Mouse (Mus musculus): ENCODE data around the gene H2-T22. TPM values are rescaled to one million over a fixed set of nuclear protein-coding genes. Genes with fewer than 3 reads are reported as not detected.
A peak's percentile ranks its signal among the peaks of the same experiment; 100 is the strongest.
"Not testable (repeated sequence)": the region's sequence is repeated elsewhere in the genome, so short reads cannot be mapped to it uniquely, and the experiment has no call there.

Gene H2-T22
- polyA plus RNA-seq, 1 experiment from 2014 or later, result 16.1 TPM

DNA sequence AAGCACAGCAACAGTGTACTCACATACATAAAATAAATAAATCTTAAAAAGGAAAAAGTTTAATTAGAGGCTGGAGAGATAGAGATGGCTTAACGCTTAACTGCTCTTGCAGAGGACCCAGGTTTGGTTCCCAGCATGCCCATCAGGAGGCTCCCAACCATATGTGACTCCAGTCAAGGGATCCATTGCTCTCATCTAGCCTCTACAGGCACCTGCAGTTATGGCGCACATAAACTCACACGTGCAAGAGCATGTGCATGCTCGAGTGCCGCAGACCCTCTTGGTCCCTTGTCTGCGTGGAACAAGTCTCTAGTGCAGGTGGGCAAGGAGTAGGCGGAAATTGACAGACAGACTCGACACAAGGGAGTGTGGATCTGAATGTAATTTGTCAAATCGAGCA, 20.4 kb downstream of the H2-T22 start:
- Histone ChIP-seq H3K9me3 (ENCODE audit: control insufficient read depth, low read length) (no peaks in the 10 kb centered on the region), H3K27ac (ENCODE audit: low read length) (no peak overlapping the region), H3K4me2 (ENCODE audit: low read depth, low read length) (no peak overlapping the region), H3K4me1 (ENCODE audit: control insufficient read depth, insufficient read depth, low read length) (peaks cover 9% of the 10 kb centered on the region), H3K4me3 (ENCODE audit: low read length) (no peak overlapping the region), H3K27me3 (replicated peaks; ENCODE audit: control insufficient read depth, insufficient read depth, low read length) (no peaks in the 10 kb centered on the region), H3K36me3 (ENCODE audit: control insufficient read depth, insufficient read depth, low read length) (no peaks in the 10 kb centered on the region), H3K9ac (ENCODE audit: low read depth, low read length) (no peak overlapping the region)
- ATAC-seq, result no peak
- WGBS, result 93% methylated on average over 9 of the region's 9 CpGs

DNA sequence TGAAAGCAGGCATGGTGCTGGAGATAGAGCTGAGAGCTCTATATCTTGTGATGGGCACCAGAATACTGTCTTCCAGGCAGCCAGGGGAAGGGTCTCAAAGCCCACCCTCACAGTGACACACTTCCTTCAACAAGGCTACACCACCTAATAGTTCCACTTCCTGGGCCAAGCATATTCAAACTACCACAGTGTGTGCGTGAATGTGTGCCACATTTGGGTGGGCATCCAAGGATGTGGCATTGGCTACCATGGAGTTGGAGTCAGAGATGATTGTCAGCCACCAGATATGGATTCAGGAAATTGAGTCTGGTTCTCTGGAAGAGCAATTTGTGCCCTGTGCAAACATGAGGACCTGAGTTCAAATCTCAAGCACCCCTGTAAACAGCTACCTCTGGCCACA, 21.2 kb downstream of the H2-T22 start:
- no peak for ATAC-seq
- no peak overlapping the region for H3K27ac ChIP-seq (ENCODE audit: low read length)
- no peak overlapping the region for H3K4me3 ChIP-seq (ENCODE audit: low read length)

DNA sequence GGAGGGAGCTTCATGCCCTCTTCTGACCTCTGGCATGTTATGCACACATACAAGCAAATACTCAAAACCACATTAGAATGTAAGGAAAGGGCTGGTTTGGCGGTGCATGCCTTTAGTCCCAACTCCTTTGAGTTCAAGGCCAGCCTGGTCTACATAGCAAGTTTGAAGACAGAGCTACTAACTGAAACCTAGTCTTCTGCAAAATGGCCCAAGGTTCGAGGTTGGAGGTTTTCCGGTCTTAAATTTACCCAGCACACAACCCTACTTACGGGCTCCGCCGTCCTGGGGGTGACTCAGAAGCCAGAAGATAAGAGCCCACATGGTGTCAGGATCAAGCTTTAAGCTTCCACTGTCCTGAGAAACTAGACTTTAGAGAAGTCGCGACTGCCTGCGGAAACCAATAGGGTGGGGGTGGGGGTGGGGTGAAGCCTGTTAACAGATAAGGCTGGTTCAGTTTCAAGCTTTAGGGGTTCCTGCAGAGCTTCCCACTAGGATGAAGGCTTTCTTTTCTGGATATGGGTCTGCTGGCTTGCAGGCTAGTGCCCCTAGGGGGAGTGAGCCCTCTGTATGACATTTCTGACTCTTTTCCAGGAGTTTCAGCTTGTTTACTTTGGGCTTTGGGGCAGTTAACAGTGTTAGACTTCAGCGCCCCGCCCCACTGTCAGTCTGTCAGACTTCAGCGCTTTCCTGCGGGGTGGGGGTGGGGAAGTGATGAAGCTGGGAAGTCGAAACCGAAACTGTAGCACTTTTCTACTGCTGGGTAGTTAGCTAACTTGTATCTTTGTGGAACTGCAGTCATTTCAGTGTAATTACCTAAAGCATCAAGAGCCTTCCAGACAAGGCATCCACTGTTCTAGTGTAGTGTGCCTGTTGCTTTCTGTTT, 22.1 kb downstream of the H2-T22 start, which contains the start of gene H2-T24:
Gene H2-T24 (minus strand): TSS at position 370 of the 883 bp plus-strand sequence.
- 30% methylated on average over 15 of the region's 15 CpGs for WGBS
- H3K27ac ChIP-seq (ENCODE audit: low read length), result peak within 1 kb of the TSS; percentile 51
- no peak within 1 kb of the TSS for H3K9ac ChIP-seq (ENCODE audit: low read depth, low read length)
- peak within 1 kb of the TSS; percentile 36; the same call in 1 of the 2 replicates for H3K4me2 ChIP-seq (ENCODE audit: low read depth, low read length)
- no peaks in the 10 kb centered on the region for H3K36me3 ChIP-seq (ENCODE audit: control insufficient read depth, insufficient read depth, low read length)
- H3K9me3 ChIP-seq (ENCODE audit: control insufficient read depth, low read length), result no peaks in the 10 kb centered on the region
- H3K4me3 ChIP-seq (ENCODE audit: low read length), result peak within 1 kb of the TSS; percentile 18
- no peaks in the 10 kb centered on the region for H3K27me3 ChIP-seq (replicated peaks; ENCODE audit: control insufficient read depth, insufficient read depth, low read length)
- ATAC-seq, result peak; percentile 86
- H3K4me1 ChIP-seq (ENCODE audit: control insufficient read depth, insufficient read depth, low read length), result peaks cover 9% of the 10 kb centered on the region

More for the DNA sequence above, 21.2 kb downstream of the H2-T22 start:
- H3K4me1 ChIP-seq (ENCODE audit: control insufficient read depth, insufficient read depth, low read length), result peaks cover 9% of the 10 kb centered on the region
- no peak overlapping the region for H3K9ac ChIP-seq (ENCODE audit: low read depth, low read length)
- H3K9me3 ChIP-seq (ENCODE audit: control insufficient read depth, low read length), result no peaks in the 10 kb centered on the region
- H3K4me2 ChIP-seq (ENCODE audit: low read depth, low read length), result no peak overlapping the region
- WGBS, result 90% methylated on average over 1 of the region's 1 CpGs
- H3K36me3 ChIP-seq (ENCODE audit: control insufficient read depth, insufficient read depth, low read length), result no peaks in the 10 kb centered on the region
- no peaks in the 10 kb centered on the region for H3K27me3 ChIP-seq (replicated peaks; ENCODE audit: control insufficient read depth, insufficient read depth, low read length)

DNA sequence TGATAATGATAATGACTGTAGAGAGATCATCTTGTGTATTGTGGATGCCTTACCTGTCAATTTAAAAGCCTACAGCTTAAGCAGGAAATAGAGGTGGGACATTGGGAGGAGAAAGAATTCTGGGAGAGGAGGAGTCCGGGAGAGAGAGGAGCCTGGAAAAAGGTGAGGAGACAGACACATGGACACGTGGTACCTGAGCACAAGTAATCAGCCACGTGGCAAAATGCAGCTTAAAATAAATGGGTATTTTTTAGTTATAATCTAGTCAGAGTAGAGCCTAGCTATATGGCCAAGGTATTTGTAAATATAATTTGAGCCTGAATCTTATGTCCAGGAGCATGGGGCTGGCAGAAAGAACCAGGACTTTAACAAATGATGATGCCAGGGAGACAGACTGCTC, 23.0 kb downstream of the H2-T22 start:
- Histone ChIP-seq H3K27me3 (replicated peaks; ENCODE audit: control insufficient read depth, insufficient read depth, low read length) (no peaks in the 10 kb centered on the region), H3K4me2 (ENCODE audit: low read depth, low read length) (no peak overlapping the region), H3K9me3 (ENCODE audit: control insufficient read depth, low read length) (no peaks in the 10 kb centered on the region), H3K27ac (ENCODE audit: low read length) (no peak overlapping the region), H3K4me3 (ENCODE audit: low read length) (no peak overlapping the region), H3K36me3 (ENCODE audit: control insufficient read depth, insufficient read depth, low read length) (no peaks in the 10 kb centered on the region; the same call in 1 of the 2 replicates), H3K9ac (ENCODE audit: low read depth, low read length) (no peak overlapping the region), H3K4me1 (ENCODE audit: control insufficient read depth, insufficient read depth, low read length) (peaks cover 9% of the 10 kb centered on the region)
- no peak for ATAC-seq
- 60% methylated on average over 3 of the region's 3 CpGs for WGBS

DNA sequence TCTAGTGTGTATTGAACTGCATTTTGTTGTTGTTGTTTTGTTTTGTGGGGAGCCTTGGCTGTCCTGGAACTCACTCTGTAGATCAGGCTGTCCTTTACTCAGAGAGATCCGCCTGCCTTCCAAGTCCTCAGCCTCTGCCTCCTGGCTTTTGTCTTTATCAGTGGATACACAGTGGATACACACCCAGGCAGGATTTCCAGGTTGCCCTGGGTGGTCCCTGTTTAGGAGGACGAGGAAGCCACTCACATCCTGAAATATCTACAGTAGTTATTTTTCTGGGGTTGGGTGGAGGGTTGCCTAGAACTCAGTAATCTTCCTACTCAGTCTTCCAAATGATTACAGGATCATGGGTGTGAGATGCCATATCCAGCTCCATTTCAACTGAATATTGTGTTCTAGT, 23.6 kb downstream of the H2-T22 start:
- no peak for ATAC-seq
- no peak overlapping the region for H3K4me2 ChIP-seq (ENCODE audit: low read depth, low read length)
- no peaks in the 10 kb centered on the region for H3K9me3 ChIP-seq (ENCODE audit: control insufficient read depth, low read length)
- no peak overlapping the region for H3K4me3 ChIP-seq (ENCODE audit: low read length)
- H3K27ac ChIP-seq (ENCODE audit: low read length), result no peak overlapping the region
- H3K27me3 ChIP-seq (replicated peaks; ENCODE audit: control insufficient read depth, insufficient read depth, low read length), result no peaks in the 10 kb centered on the region
- peaks cover 3% of the 10 kb centered on the region; the same call in 1 of the 2 replicates for H3K4me1 ChIP-seq (ENCODE audit: control insufficient read depth, insufficient read depth, low read length)
- 66% methylated on average over 2 of the region's 2 CpGs for WGBS
- H3K36me3 ChIP-seq (ENCODE audit: control insufficient read depth, insufficient read depth, low read length), result no peaks in the 10 kb centered on the region; the same call in 1 of the 2 replicates
- no peak overlapping the region for H3K9ac ChIP-seq (ENCODE audit: low read depth, low read length)

DNA sequence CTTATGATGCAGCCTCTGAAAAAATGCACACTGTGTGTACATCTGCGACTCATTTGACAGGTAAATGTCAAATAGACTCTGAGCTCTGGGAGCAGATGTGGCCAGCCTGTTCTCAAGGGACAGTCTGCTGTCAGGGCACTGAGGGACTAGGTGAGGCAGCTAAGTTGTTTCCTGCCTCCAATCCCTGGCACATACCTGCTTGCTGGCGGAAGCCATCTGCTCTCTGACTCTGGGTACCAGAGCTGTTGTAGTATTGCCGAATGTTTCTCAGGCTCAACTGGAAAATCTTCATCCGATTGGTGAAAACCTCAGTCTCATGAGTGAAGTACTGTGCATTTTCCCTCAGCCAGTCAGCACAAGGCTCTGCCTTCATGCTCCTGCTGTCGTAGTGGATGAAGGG, 25.5 kb downstream of the H2-T22 start:
- Histone ChIP-seq H3K27me3 (replicated peaks; ENCODE audit: control insufficient read depth, insufficient read depth, low read length) (no peaks in the 10 kb centered on the region), H3K36me3 (ENCODE audit: control insufficient read depth, insufficient read depth, low read length) (no peaks in the 10 kb centered on the region; the same call in 1 of the 2 replicates), H3K4me2 (ENCODE audit: low read depth, low read length) (no peak overlapping the region), H3K4me1 (ENCODE audit: control insufficient read depth, insufficient read depth, low read length) (no peaks in the 10 kb centered on the region; the same call in 1 of the 2 replicates), H3K27ac (ENCODE audit: low read length) (no peak overlapping the region), H3K9me3 (ENCODE audit: control insufficient read depth, low read length) (no peaks in the 10 kb centered on the region), H3K9ac (ENCODE audit: low read depth, low read length) (no peak overlapping the region), H3K4me3 (ENCODE audit: low read length) (no peak overlapping the region)
- ATAC-seq, result no peak
- 91% methylated on average over 5 of the region's 5 CpGs for WGBS

DNA sequence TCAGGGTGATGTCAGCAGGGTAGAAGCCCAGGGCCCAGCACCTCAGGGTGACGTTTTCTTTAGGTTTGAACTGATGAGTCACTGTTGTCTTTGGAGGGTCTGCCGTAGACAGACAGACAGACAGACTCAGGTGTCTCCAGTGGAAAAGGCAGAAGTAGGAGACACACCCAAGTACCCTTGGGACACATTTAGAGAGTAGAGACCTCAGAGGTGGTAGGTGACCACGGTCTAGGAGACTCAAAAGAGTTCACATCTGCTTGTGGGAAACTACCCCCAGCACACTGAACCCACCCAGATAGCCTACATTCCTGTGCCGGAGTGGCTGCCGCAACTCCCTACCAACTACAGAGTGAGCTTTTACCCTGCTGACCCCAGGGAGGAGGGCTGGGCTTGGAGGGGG, 27.6 kb downstream of the H2-T22 start:
- WGBS, result 89% methylated on average over 5 of the region's 5 CpGs
- no peak for ATAC-seq
- Histone ChIP-seq H3K27me3 (replicated peaks; ENCODE audit: control insufficient read depth, insufficient read depth, low read length) (no peaks in the 10 kb centered on the region), H3K4me2 (ENCODE audit: low read depth, low read length) (no peak overlapping the region), H3K9ac (ENCODE audit: low read depth, low read length) (no peak overlapping the region), H3K27ac (ENCODE audit: low read length) (no peak overlapping the region), H3K4me3 (ENCODE audit: low read length) (no peak overlapping the region), H3K4me1 (ENCODE audit: control insufficient read depth, insufficient read depth, low read length) (no peaks in the 10 kb centered on the region; the same call in 1 of the 2 replicates), H3K36me3 (ENCODE audit: control insufficient read depth, insufficient read depth, low read length) (no peaks in the 10 kb centered on the region; the same call in 1 of the 2 replicates), H3K9me3 (ENCODE audit: control insufficient read depth, low read length) (no peaks in the 10 kb centered on the region)

DNA sequence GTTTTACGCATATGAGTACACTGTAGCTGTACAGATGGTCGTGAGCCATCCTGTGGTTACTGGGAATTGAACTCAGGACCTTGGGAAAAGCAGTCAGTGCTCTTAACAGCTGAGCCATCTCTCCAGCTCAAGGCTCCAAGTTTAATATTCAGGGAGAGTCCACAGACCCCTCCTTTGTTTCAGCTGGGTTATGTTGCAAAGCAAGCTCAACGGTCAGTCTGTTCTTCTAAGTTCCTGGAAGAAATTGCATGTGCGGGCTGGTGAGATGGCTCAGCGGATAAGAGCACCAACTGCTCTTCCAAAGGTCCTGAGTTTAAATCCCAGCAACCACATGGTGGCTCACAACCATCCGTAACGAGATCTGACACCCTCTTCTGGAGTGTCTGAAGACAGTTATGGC, 38.1 kb downstream of the H2-T22 start:
- H3K27ac ChIP-seq (ENCODE audit: low read length); H3K9me3 ChIP-seq (ENCODE audit: control insufficient read depth, low read length); H3K4me1 ChIP-seq (ENCODE audit: control insufficient read depth, insufficient read depth, low read length); H3K9ac ChIP-seq (ENCODE audit: low read depth, low read length); ATAC-seq; H3K4me3 ChIP-seq (ENCODE audit: low read length); H3K36me3 ChIP-seq (ENCODE audit: control insufficient read depth, insufficient read depth, low read length); H3K4me2 ChIP-seq (ENCODE audit: low read depth, low read length); H3K27me3 ChIP-seq (replicated peaks; ENCODE audit: control insufficient read depth, insufficient read depth, low read length): not testable (repeated sequence)
- whole genome bisulfite sequencing, result 91% methylated on average over 7 of the region's 7 CpGs

DNA sequence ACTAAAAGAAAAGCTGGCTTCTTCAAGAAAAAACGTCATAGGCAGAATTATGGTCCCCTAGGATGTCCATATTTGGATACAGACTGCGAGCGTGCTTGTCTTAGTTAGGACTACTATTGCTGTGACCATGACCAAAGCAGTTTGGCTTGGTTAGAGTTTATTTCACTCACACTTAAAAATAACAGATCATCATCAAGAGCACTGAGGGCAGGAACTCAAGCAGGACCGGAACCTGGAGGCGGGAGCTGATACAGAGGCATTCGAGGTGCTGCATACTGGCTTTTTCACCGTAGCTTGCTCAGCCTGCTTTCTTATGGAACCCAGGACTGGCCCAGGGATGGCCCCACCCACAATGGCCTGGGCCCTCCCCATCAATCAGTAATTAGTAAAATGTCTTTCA, 39.2 kb downstream of the H2-T22 start:
- Histone ChIP-seq H3K9ac (ENCODE audit: low read depth, low read length) (no peak overlapping the region), H3K36me3 (ENCODE audit: control insufficient read depth, insufficient read depth, low read length) (peaks cover 5% of the 10 kb centered on the region; the same call in 1 of the 2 replicates), H3K9me3 (ENCODE audit: control insufficient read depth, low read length) (peaks cover 5% of the 10 kb centered on the region; the same call in 1 of the 2 replicates), H3K4me1 (ENCODE audit: control insufficient read depth, insufficient read depth, low read length) (0 out of 2 replicates have a peak, but pooled peaks cover 6% of the 10 kb centered on the region), H3K4me3 (ENCODE audit: low read length) (no peak overlapping the region), H3K27me3 (replicated peaks; ENCODE audit: control insufficient read depth, insufficient read depth, low read length) (no peaks in the 10 kb centered on the region), H3K4me2 (ENCODE audit: low read depth, low read length) (no peak overlapping the region), H3K27ac (ENCODE audit: low read length) (no peak overlapping the region)
- no peak for ATAC-seq
- WGBS, result 91% methylated on average over 7 of the region's 7 CpGs
